Mouse (Mus musculus) small intestine, adult 2 months (tissue): ENCODE data around the gene Ccdc106. TPM values are rescaled to one million over a fixed set of nuclear protein-coding genes. Genes with fewer than 3 reads are reported as not detected.
"Not testable (repeated sequence)": the region's sequence is repeated elsewhere in the genome, so short reads cannot be mapped to it uniquely, and the experiment has no call there.

Experiments
- H3K27ac ChIP-seq: fragments of 200-500 bp; 2 replicates; pipeline ENCODE4 v1.5.1; 2012; ENCODE audit warnings: low read depth, low read length, control low read depth, inconsistent platforms; ENCODE audit not compliant: insufficient read depth
- H3K27me3 ChIP-seq: fragments of 200-500 bp; 2 replicates; pipeline ENCODE4 v1.6.1; 2012; ENCODE audit warnings: mild to moderate bottlenecking, moderate library complexity, low read length, inconsistent platforms; ENCODE audit not compliant: control insufficient read depth, insufficient read depth
- H3K36me3 ChIP-seq: fragments of 200-500 bp; 2 replicates; pipeline ENCODE4 v1.6.1; 2012; ENCODE audit warnings: mild to moderate bottlenecking, low read length, control low read depth, inconsistent platforms; ENCODE audit not compliant: control insufficient read depth, insufficient read depth
- H3K4me1 ChIP-seq: fragments of 200-500 bp; 2 replicates; pipeline ENCODE4 v1.6.1; 2012; ENCODE audit warnings: low read length, inconsistent platforms, mixed read lengths; ENCODE audit not compliant: control insufficient read depth, insufficient read depth, insufficient read length
- H3K4me3 ChIP-seq: fragments of 200-500 bp; 2 replicates; pipeline ENCODE4 v1.5.1; 2012; ENCODE audit warnings: low read depth, mild to moderate bottlenecking, control low read depth, inconsistent platforms, low read length, moderate library complexity
- CTCF ChIP-seq: fragments of 200-500 bp; IDR thresholded peaks from 2 replicates; pipeline ENCODE4 v1.5.1; 2012; ENCODE audit warnings: low read depth, mild to moderate bottlenecking, control low read depth, inconsistent platforms, low read length, moderate library complexity, mixed read lengths; ENCODE audit not compliant: insufficient replicate concordance, insufficient read length; ENCODE audit errors: extremely low read depth
- POLR2A ChIP-seq: fragments of 200-500 bp; IDR thresholded peaks from 2 replicates; pipeline ENCODE4 v1.6.1; 2012; ENCODE audit warnings: low read depth, mild to moderate bottlenecking, control low read depth, inconsistent platforms, low read length, moderate library complexity
- WGBS: fragments of 180-500 bp; shearing (Covaris S2); methylation state at CpG from one replicate; pipeline ENCODE4 v1.1.7; 2018; 5-methylcytosine and 5-hydroxymethylcytosine counted together
- polyA plus RNA-seq: library from polyadenylated mRNA; depleted of rRNA; stranded (reverse); fragments of >200 nt; gene quantifications from 2 replicates; pipeline ENCODE4 v1.2.3, GENCODE M21; 2012

Ccdc106 gene
- polyA plus RNA-seq, 1 experiment = 0.81 TPM

GRCm38 (mm10) chr7:5017352-5017751 is 3.0 kb upstream of the Ccdc106 start:
- Histone ChIP-seq H3K4me1 (peaks cover 4% of the 10 kb centered on the region; the same call in 1 of the 2 replicates), H3K4me3 (no peak overlapping the region), H3K27me3 (no peaks in the 10 kb centered on the region), H3K36me3 (peaks cover 18% of the 10 kb centered on the region), H3K27ac (no peak overlapping the region)
- WGBS = 91% methylated on average over 16 of the region's 16 CpGs
- TF ChIP-seq CTCF (no peak), POLR2A (no peak)

- no peaks in the 10 kb centered on the region for H3K27me3 ChIP-seq
- H3K4me1 ChIP-seq = peaks cover 4% of the 10 kb centered on the region; the same call in 1 of the 2 replicates
- WGBS = 96% methylated on average over 21 of the region's 21 CpGs
- no peak overlapping the region for H3K4me3 ChIP-seq
- TF ChIP-seq POLR2A (no peak), CTCF (no peak)
- H3K36me3 ChIP-seq = peaks cover 16% of the 10 kb centered on the region
- H3K27ac ChIP-seq = no peak overlapping the region
Observed at GRCm38 (mm10) chr7:5017931-5018330, 2.4 kb upstream of the Ccdc106 start.

GRCm38 (mm10) chr7:5019576-5019975 is 777 bp upstream of the Ccdc106 start:
- H3K27me3 ChIP-seq, H3K4me1 ChIP-seq: not testable (repeated sequence)
- Histone ChIP-seq H3K27ac (peak overlapping the region; percentile 92; the same call in 1 of the 2 replicates), H3K36me3 (peaks cover 18% of the 10 kb centered on the region), H3K4me3 (0 out of 2 replicates have a peak overlapping the region, but pooled peaks have one; percentile 17)
- 12% methylated on average over 8 of the region's 8 CpGs for WGBS

- TF ChIP-seq CTCF (no peak), POLR2A (no peak)
- WGBS = 0% methylated on average over 15 of the region's 15 CpGs
- peaks cover 18% of the 10 kb centered on the region for H3K36me3 ChIP-seq
Observed at GRCm38 (mm10) chr7:5020685-5021084, 332 bp downstream of the Ccdc106 start.

GRCm38 (mm10) chr7:5021197-5021596 is 844 bp downstream of the Ccdc106 start:
- H3K27ac ChIP-seq = no peak overlapping the region
- WGBS = 46% methylated on average over 5 of the region's 5 CpGs

More at GRCm38 (mm10) chr7:5020685-5021084, 332 bp downstream of the Ccdc106 start:
- H3K4me1 ChIP-seq = peaks cover 4% of the 10 kb centered on the region; the same call in 1 of the 2 replicates
- H3K4me3 ChIP-seq = peak overlapping the region; percentile 72
- H3K27me3 ChIP-seq = no peaks in the 10 kb centered on the region
- H3K27ac ChIP-seq = peak overlapping the region; percentile 49

GRCm38 (mm10) chr7:5029543-5029942 is 9.2 kb downstream of the Ccdc106 start:
- Histone ChIP-seq H3K27ac (no peak overlapping the region), H3K4me3 (no peak overlapping the region), H3K36me3 (peaks cover 44% of the 10 kb centered on the region), H3K27me3 (no peaks in the 10 kb centered on the region), H3K4me1 (no peaks in the 10 kb centered on the region)
- WGBS = 97% methylated on average over 22 of the region's 22 CpGs
- TF ChIP-seq POLR2A (no peak), CTCF (no peak)

More at GRCm38 (mm10) chr7:5021197-5021596, 844 bp downstream of the Ccdc106 start:
- Histone ChIP-seq H3K4me3 (peak overlapping the region; percentile 72; the same call in 1 of the 2 replicates), H3K36me3 (peaks cover 18% of the 10 kb centered on the region), H3K27me3 (no peaks in the 10 kb centered on the region), H3K4me1 (peaks cover 4% of the 10 kb centered on the region; the same call in 1 of the 2 replicates)
- no peak for TF ChIP-seq CTCF
- no peak for TF ChIP-seq POLR2A

GRCm38 (mm10) chr7:5029946-5030345 is 9.6 kb downstream of the Ccdc106 start:
- 97% methylated on average over 21 of the region's 21 CpGs for WGBS
- TF ChIP-seq POLR2A (no peak), CTCF (no peak)
- Histone ChIP-seq H3K4me1 (no peaks in the 10 kb centered on the region), H3K4me3 (no peak overlapping the region), H3K36me3 (peaks cover 44% of the 10 kb centered on the region), H3K27ac (no peak overlapping the region), H3K27me3 (no peaks in the 10 kb centered on the region)
